Comparison of ENCODE assay signal across 9 mouse cellular contexts in the genomic region with DNA sequence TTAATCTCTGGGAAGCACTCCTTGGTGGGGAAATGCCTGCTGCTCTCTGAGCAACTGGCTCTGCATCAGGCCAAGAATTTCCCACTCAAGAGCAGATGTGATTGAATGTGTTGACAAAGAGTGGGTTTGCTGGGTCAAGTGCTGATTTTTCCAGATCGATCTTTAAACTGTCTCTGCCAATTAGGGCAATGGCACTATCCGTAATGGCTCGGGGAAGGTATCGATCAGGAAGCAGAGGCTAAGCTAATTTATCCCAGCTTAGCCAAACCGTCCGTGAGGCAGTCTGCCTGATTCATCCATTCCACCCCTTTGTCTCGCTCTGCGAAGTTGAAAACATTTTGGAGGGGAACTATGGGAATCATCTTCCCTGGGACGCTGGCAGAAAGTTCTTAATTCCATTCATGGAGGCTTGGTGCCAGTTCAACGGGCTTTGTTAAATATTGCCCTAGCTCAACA.
DNase-seq lines count a peak whose midpoint lies in the region; ATAC-seq and TF ChIP-seq lines count a peak whose summit lies in the region.
"Had no signal": no experiment of that assay in that cellular context is flagged by ENCODE, and none has a peak within 500 bp of the region (broad histone marks: within the 10 kb centered on the region; RNA-seq: fewer than 3 reads in every experiment).

No protein-coding gene starts in this region.

- WGBS in heart, embryonic 11.5 days (ENCODE audit: insufficient replicate concordance): 46% methylated on average over 10 of the region's 10 CpGs
- 40% methylated on average over 10 of the region's 10 CpGs for WGBS in embryonic facial prominence, embryonic 11.5 days
- WGBS in heart, embryonic 14.5 days: 25% methylated on average over 10 of the region's 10 CpGs
- WGBS in midbrain, embryonic 11.5 days: 22% methylated on average over 10 of the region's 10 CpGs

- H3K27ac ChIP-seq in heart, embryonic 11.5 days (ENCODE audit: low read depth, low read length): no peak overlapping the region
- H3K27ac ChIP-seq in embryonic facial prominence, embryonic 11.5 days (replicated peaks; ENCODE audit: low read depth, low read length): no peak overlapping the region
- no peak overlapping the region for H3K27ac ChIP-seq in heart, embryonic 14.5 days (replicated peaks in 1 of 2; ENCODE audit: control insufficient read depth in 1 of 2, insufficient read depth in 1 of 2, low read depth in 2 of 2, low read length in 2 of 2)
- H3K27ac ChIP-seq in midbrain, embryonic 11.5 days (ENCODE audit: low read depth, low read length): no peak overlapping the region
- no peak overlapping the region for H3K27ac ChIP-seq in left cerebral cortex, adult 2 months

- no peaks in the 10 kb centered on the region for H3K27me3 ChIP-seq in heart, embryonic 11.5 days (ENCODE audit: control insufficient read depth, insufficient read depth, low read length)
- no peaks in the 10 kb centered on the region for H3K27me3 ChIP-seq in embryonic facial prominence, embryonic 11.5 days (ENCODE audit: control insufficient read depth, insufficient read depth, low read length)
- H3K27me3 ChIP-seq in heart, embryonic 14.5 days (ENCODE audit: control insufficient read depth, insufficient read depth, low read length): no peaks in the 10 kb centered on the region
- H3K27me3 ChIP-seq in midbrain, embryonic 11.5 days (ENCODE audit: control insufficient read depth, insufficient read depth, low read length): no peaks in the 10 kb centered on the region

- peak overlapping the region; percentile 39 for H3K4me2 ChIP-seq in heart, embryonic 11.5 days
- H3K4me2 ChIP-seq in embryonic facial prominence, embryonic 11.5 days (ENCODE audit: low read depth, low read length): no peak overlapping the region
- H3K4me2 ChIP-seq in heart, embryonic 14.5 days (ENCODE audit: low read length): peak overlapping the region; percentile 61
- peak overlapping the region; percentile 34 for H3K4me2 ChIP-seq in midbrain, embryonic 11.5 days

- intact Hi-C loops in left cerebral cortex, adult 2 months (cut with DNase I): loop anchor here (10.0 kb wide), 1 partner anchor 864 kb away; no protein-coding TSS in a partner anchor

- peaks cover 15% of the 10 kb centered on the region; the same call in 1 of the 2 replicates for H3K4me1 ChIP-seq in heart, embryonic 11.5 days (ENCODE audit: control insufficient read depth, insufficient read depth, low read length)
- no peaks in the 10 kb centered on the region; the same call in 1 of the 2 replicates for H3K4me1 ChIP-seq in embryonic facial prominence, embryonic 11.5 days (ENCODE audit: control insufficient read depth, insufficient read depth, low read length)
- H3K4me1 ChIP-seq in heart, embryonic 14.5 days (ENCODE audit: control insufficient read depth in 2 of 2, insufficient read depth in 2 of 2, low read length in 2 of 2): peaks cover 17 to 18% of the 10 kb centered on the region in 2 experiments
- H3K4me1 ChIP-seq in midbrain, embryonic 11.5 days (ENCODE audit: control insufficient read depth, insufficient read depth, low read length): peaks cover 7% of the 10 kb centered on the region; the same call in 1 of the 2 replicates

- no peaks in the 10 kb centered on the region for H3K9me3 ChIP-seq in heart, embryonic 11.5 days (replicated peaks; ENCODE audit: control insufficient read depth, low read length)
- no peaks in the 10 kb centered on the region for H3K9me3 ChIP-seq in embryonic facial prominence, embryonic 11.5 days (replicated peaks; ENCODE audit: control insufficient read depth, low read length)
- H3K9me3 ChIP-seq in heart, embryonic 14.5 days (ENCODE audit: control insufficient read depth, low read length): no peaks in the 10 kb centered on the region
- H3K9me3 ChIP-seq in midbrain, embryonic 11.5 days (ENCODE audit: control insufficient read depth, low read length): no peaks in the 10 kb centered on the region

- H3K36me3 ChIP-seq in heart, embryonic 11.5 days (ENCODE audit: control insufficient read depth, insufficient read depth, low read length): no peaks in the 10 kb centered on the region
- H3K36me3 ChIP-seq in embryonic facial prominence, embryonic 11.5 days (replicated peaks; ENCODE audit: control insufficient read depth, insufficient read depth, low read depth, low read length): no peaks in the 10 kb centered on the region
- no peaks in the 10 kb centered on the region for H3K36me3 ChIP-seq in heart, embryonic 14.5 days (ENCODE audit: control insufficient read depth, insufficient read depth, low read length)
- H3K36me3 ChIP-seq in midbrain, embryonic 11.5 days (ENCODE audit: control insufficient read depth, insufficient read depth, low read length): no peaks in the 10 kb centered on the region

- DNase-seq in heart, postnatal 4 days: no peak
- no peak for DNase-seq in embryonic facial prominence, embryonic 11.5 days (ENCODE audit: low spot score)
- peak; percentile 92 for DNase-seq in midbrain, embryonic 11.5 days (ENCODE audit: low spot score, missing footprints)
- no peak for DNase-seq in left cerebral cortex, adult 2 months (ENCODE audit: extremely low spot score in 1 of 2, low spot score in 2 of 2)
- DNase-seq in adrenal gland, adult 8-10 months: no peak
- no peak for DNase-seq in frontal cortex, postnatal 36 days (ENCODE audit: low spot score in 2 of 2)
- DNase-seq: layer of hippocampus, adult 9-11 months had no signal

- no peak overlapping the region for H3K4me3 ChIP-seq in heart, embryonic 11.5 days (ENCODE audit: low read depth, low read length)
- H3K4me3 ChIP-seq in embryonic facial prominence, embryonic 11.5 days (ENCODE audit: low read depth, low read length): no peak overlapping the region
- 0 out of 4 replicates have a peak overlapping the region, but pooled peaks of 1 of the 2 experiments have one; percentile 2 for H3K4me3 ChIP-seq in heart, embryonic 14.5 days (ENCODE audit: control insufficient read depth in 1 of 2, insufficient read depth in 1 of 2, low read depth in 1 of 2, low read length in 2 of 2)
- no peak overlapping the region for H3K4me3 ChIP-seq in midbrain, embryonic 11.5 days (ENCODE audit: low read depth, low read length)
- no peak overlapping the region for H3K4me3 ChIP-seq in left cerebral cortex, adult 2 months

- H3K9ac ChIP-seq in heart, embryonic 11.5 days (ENCODE audit: low read depth, low read length): no peak overlapping the region
- H3K9ac ChIP-seq in embryonic facial prominence, embryonic 11.5 days (replicated peaks; ENCODE audit: low read length): 0 out of 2 replicates have a peak overlapping the region, but pooled peaks have one; percentile 32
- H3K9ac ChIP-seq in heart, embryonic 14.5 days (ENCODE audit: low read length): peak overlapping the region; percentile 38; the same call in 1 of the 2 replicates
- H3K9ac ChIP-seq in midbrain, embryonic 11.5 days (ENCODE audit: low read length): peak overlapping the region; percentile 52

- no peak for ATAC-seq in heart, embryonic 11.5 days (replicated peaks; ENCODE audit: insufficient number of reproducible peaks, low FRiP score, low TSS enrichment)
- ATAC-seq in embryonic facial prominence, embryonic 11.5 days (replicated peaks; ENCODE audit: insufficient number of reproducible peaks, low FRiP score, low TSS enrichment, low read depth): no peak
- ATAC-seq in heart, embryonic 14.5 days (ENCODE audit: insufficient number of reproducible peaks, insufficient read depth, low FRiP score, low read depth): no peak
- peak; percentile 52; the same call in 1 of the 2 replicates for ATAC-seq in midbrain, embryonic 11.5 days (ENCODE audit: low FRiP score)

- no peak for TF ChIP-seq CTCF in left cerebral cortex, adult 2 months (IDR thresholded peaks at IDR 0.05)
